Mouse (Mus musculus): ENCODE measurements around the gene Pdcd4.
A peak's percentile ranks its signal among the peaks of the same experiment; 100 is the strongest.
"Not testable (repeated sequence)": the region's sequence is repeated elsewhere in the genome, so short reads cannot be mapped to it uniquely, and the experiment has no call there.

Pdcd4 gene

DNA sequence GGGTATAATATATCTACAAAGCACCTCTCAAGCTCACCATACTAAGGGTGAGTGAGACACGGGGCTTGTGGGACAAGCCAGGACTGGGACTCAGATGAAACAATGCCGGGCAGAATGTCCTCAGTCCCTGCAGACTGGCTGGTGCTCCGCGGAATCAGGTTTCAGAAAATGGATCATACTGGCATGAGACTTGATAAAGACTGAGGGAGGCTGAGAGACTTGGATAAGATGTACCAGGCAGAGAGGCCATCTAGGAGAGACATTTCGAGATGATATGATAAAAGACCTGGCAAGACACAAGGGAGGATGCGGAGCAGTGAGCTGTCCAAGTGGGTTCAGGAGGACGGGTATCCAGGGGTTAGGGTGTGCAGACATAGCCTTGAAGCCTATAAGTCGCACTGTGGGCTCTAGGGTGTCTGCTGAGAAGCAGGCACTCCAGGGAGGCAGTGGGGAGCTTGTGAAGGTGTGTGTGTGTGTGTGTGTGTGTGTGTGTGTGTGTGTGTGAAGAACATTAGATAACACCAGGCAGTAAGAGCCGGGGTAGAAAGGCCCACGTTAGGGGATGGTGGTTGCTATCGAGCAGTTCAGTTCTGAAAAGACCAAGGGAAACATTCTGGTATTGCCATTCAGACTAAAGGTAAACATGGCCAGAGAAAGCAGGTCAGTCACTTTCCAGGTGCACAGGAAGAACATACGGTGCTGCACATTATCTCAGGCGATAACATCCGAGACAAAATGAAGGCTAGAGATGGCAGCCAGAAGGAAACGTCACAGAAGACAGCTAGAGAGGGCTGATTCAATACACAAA is 10.1 kb downstream of the Pdcd4 start:
- peak; percentile 72 for DNase-seq (ENCODE audit: low spot score)

DNA sequence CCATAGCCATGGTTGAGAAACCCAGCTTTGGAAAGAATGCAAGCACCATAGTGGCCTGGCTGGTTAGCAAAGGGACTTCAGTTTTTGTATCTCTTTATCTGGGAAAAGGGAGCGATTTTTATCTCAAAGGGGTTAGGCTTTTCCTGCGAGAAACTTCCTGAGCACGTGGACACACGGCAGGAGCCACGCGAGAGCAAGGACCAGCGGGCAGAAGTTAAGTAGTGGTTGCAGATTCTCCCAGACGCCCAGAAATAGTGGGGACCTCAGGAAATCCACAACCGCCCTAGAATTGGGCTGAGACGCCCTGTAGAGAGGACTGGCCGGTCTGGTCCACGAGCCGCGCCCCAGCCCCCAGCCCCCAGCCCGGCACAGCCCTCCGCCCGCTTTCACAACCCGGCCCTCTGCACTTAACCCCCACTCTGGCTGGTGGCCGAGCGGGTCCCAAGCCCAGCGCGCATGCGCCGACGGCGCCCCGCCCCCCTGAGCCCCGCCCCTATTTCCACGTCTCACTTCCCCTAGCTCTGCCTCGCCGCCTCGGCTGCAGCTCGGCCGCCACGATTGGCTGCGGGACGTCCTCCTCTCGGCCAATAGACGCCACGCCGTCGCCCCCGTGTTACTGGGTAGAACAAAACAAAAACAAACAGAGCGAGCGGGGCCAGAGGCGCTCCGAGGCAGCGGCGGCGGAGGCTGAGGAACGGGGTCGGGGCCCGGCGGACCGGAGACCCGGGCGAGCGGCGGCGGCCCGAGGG is 10.9 kb downstream of the Pdcd4 start:
- DNase-seq (ENCODE audit: low spot score) = peak; percentile 94

DNA sequence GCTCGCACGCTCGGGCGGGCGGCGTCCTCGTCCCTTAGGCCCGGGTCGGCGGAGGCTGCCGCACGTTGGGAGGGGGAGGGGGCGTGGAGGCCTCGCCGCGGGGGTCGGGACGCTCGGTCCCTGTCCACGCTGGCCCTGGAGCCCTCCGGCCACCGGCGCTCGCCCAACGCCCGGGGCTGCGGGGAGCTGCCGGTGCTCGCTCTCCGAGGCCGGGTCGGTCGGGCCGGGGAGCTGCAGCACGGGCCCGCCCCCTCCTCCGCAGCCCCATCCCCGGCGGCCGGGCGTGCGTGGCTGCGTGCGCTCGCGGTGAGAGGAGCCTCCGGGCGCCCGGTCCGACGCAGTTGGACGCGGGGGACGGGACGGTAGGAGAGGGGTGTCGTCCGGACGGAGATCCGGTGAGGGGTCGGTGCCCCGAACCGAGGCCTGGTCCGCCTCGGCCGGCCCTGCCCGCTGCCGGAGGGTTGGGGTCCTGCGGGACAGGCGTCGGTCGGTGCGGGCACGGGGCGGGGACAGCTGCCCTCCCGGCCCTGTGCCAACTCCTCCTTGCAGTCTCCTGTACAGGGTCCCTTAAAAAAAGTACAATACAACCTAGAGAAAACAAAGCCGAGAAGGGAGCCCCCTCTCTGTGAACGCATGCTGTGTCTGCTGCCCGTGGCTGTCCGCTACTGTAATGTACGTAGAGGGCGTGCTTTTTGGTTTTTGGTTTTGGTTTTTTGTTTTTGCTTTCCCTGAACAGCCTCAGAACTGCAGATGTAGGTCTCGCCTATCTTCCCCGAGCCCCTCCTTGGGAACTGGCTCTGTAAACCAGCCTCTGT is 11.7 kb downstream of the Pdcd4 start:
- DNase-seq (ENCODE audit: low spot score) = peak; percentile 44

DNA sequence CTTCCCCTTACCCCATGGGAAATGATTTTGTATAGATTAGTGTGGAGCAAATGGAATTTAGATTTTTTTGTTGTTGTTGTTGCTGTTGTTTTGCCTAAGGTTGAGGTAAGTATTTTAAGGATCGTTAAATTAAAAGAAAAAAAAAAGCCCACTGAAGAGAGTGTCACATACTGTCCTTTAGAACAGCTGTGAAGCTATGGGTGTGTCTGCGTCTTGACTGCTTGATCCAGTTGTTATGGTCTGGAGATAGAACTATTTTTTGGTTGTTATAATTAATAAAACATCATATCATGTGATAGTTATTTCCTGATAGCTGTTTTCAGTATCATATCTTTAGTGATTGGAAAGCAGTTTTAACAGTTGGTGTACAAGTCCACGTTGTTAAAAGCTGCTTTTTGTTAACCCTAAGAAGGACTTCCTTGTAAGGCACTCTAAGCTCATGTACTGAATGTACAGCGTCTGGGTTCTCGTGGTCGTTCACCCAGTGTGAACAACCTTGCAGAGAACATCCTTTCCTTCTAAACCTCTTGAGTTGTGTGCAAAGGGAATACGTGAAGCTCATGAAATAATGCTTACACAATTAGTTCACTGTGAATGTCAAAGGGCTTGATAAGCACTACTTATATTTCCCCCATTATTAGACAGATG is 12.9 kb downstream of the Pdcd4 start:
- DNase-seq (ENCODE audit: low spot score) = no peak

DNA sequence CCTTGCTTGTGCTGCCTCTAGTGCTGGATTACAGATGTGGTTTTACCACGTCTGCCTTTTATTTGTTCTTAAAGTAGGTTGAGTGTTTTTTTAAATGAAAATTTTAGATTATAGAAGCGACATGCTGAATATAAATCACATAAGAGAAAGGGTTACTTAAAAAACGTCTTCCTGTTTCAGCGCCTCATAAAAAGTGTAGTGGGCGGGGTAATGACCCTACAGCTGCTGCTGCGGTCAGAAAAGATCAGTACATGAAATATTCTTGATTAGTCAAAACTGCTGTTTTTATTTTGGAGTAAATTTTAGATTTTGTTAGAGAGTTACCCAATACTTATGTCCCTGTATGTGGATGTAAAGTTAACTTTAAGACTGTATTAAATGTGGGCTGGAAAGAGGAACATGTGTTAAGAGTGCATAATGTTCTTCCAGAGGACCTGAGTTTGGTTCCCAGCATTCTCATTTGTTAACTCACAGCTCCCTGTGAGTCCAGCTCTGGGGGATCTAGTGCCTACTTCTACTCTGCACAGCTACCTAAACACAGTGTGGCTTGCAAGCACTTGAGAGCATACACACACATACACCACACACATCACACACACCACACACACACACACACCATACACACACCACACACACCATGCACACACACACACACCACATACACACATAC is 14.1 kb downstream of the Pdcd4 start:
- no peak for DNase-seq (ENCODE audit: low spot score)

DNA sequence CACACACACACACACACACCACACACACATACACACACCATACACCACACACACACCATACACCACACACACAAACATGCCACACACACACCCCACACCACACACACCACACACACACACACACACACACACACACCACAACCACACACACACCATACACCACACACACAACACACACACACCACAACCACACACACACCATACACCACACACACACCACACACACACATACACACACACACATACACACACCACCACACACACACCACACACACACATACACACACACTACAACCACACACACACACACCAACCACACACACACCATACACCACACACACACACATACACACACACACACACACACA is 14.7 kb downstream of the Pdcd4 start:
- not testable (repeated sequence) for DNase-seq (ENCODE audit: low spot score)

DNA sequence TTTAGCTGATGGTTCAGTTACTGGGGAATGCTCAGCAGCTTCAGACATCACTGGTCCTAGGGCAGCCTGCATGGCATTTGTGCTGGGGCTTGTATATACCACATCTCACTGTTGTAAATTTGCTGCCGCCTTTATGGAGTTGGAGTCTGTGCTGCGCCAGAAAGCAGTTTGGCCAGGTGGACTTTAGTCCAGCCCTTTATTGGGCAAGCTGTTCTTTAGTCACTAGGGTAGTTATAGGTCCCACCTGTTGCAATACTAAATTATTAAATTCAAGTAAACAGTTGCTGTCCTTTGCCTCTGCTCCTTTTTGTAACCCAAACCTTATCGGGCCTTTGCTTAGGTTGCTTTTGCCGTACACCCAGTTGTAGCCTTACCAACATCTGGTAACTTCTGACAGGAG is 22.9 kb downstream of the Pdcd4 start:
- DNase-seq (ENCODE audit: low spot score) = no peak

DNA sequence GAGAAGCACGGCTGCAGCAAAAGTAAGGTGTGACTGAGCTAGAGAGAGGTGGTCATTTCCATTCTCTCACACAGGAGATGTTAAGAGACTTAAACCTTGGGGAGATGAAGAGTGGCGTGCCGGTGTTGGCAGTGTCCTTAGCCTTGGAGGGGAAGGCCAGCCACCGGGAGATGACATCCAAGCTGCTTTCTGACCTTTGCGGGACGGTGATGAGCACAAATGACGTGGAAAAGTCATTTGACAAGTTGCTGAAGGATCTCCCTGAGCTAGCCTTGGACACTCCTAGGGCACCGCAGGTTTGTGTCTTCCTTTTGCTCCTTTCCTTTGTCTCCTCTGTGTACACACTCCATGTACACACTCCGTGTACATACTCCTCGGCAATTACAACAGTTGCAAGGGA is 27.5 kb downstream of the Pdcd4 start:
- DNase-seq (ENCODE audit: low spot score) = no peak

DNA sequence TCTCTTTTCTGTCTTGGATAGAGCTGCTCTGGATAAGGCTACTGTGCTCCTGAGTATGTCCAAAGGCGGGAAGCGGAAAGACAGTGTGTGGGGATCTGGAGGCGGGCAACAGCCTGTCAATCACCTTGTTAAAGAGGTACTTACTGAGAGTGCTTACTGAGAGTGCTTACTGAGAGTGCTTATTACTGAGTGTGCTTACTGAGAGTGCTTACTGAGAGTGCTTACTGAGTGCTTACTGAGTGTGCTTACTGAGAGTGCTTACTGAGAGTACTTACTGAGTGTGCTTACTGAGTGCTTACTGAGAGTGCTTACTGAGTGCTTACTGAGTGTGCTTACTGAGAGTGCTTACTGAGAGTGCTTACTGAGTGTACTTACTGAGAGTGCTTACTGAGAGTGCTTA is 30.0 kb downstream of the Pdcd4 start:
- not testable (repeated sequence) for DNase-seq (ENCODE audit: low spot score)

DNA sequence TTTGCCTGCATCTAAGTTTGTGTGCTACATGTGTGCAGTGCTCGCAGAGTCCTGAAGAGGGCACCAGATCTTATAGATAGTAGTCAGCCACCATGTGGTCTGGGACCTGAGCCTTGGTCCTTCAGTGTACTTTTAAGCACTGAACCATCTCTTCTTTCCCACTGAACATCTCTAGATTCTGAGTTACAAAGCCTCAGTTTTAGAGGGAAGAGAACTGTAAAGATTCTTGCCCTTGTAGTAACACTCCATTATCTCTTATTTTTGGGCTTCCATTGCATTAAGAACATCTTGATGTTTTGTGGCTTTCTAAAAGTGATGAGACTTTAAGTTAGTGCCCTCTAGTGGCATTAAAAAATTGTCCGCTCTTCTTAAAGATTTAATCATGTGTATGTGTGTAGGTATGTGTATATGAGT is 33.3 kb downstream of the Pdcd4 start:
- DNase-seq (ENCODE audit: low spot score) = peak; percentile 57

DNA sequence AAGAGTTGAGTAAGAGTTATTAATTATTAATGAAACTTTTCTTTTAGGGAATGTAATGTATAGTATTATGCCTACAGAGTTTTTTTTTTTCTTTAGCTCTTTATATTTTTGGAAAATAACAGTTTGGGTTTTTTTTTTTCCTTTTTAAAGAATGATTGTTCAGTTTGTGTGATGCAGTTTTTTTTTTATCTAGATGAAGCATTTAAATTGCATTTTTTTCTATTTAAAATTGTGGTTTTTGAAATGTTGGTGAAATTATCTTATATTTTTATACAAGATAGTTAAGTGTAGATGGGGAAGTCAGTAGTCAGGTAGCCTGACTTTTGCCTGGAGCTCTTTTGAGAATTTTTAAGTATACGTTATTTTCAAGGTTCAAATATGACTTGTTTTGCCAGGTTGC is 34.7 kb downstream of the Pdcd4 start:
- no peak for DNase-seq (ENCODE audit: low spot score)

DNA sequence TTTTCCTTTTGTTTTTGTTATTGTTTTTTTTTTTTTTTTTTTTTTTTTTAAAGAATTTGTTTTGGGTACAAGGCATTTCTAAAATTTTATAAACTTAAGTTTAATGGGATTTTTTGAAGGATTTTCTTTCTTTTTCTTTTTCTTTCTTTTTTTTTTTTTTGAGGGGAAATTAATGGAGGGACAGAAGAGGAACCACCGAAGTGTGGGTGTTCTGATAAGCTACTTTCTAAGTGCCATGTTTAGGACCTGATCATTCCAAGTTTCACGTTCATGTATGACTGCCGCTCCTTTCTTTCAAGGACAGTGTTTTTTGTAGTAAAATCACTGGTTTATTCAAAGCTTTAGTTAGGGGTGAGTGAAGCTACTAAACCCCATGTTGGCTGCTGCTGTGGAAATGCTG is 37.2 kb downstream of the Pdcd4 start:
- DNase-seq (ENCODE audit: low spot score) = no peak

DNA sequence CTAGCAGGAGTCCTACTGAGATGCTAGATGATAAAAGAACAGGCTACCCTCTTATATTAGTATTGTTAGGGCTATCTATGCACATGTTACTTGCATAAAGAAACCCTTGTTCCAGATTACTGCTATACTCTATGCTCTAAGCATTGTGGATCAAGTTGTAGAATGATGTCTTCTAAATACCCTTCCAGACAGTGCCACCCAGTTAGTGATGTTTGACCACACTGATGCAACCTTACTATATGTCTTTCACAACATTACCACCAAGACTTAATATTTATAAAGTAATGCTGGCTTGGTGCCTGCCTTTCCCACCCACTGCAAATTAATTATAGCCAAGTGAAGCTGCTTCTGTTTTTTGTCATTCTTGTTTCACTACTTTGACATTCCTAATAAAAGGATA is 41.0 kb downstream of the Pdcd4 start:
- DNase-seq (ENCODE audit: low spot score) = no peak

DNA sequence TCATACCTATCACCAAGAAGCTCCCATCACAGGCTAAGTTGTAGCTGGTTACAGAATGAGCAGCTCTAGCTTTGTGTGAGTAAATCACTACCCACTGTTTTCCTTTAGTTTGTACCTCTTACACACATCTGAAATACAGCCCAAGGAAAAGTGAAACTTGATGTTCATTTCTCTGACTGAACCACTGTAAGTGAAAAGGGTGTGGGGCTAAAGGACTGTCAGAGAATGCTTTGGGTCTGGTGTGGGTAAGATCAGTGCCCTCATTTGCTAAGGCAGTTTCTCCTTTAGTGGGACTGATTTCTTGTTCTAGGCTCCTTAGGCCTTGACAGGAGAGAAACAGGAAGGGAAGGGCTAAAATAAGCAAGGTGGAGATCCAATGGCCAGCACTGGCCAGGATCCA is 42.0 kb downstream of the Pdcd4 start:
- DNase-seq (ENCODE audit: low spot score) = no peak

DNA sequence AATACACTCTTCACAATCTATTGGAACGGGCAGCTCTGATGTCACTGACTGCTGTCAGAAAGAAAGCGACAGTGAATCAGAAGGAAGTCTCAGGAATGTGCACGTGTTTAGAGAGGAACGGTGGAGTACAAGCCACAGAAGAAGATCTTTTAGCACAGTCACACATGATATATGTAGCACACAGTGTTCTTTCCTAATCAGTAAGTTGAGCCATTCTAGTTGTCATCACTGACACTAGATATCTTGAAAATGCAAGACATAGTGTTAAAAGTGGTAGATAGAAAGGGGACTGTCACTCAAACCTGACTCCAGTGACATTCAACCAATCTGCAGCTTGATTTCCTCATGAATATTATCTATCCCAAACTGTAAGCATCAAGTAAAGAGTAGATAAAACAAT is 47.4 kb downstream of the Pdcd4 start:
- peak; percentile 39 for DNase-seq (ENCODE audit: low spot score)

DNA sequence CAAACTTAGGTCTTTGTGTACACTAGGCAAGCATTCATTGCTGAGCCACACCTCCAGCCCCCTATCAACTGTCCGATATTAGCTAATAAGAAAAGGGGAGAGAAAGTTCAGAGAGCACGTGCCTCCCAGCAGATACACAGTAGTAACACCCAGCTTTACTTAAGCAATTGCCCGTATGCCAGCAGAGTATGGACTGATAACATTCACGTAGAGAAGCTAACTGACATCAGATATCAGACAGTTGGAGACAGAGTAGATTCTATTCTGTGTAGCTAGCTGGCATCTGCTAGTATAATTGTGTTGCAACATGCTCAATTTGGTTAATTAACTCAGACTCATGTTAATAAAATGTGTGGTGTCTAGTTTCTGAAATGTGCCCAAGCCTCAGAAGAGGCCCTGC is 49.1 kb downstream of the Pdcd4 start:
- no peak for DNase-seq (ENCODE audit: low spot score)

DNA sequence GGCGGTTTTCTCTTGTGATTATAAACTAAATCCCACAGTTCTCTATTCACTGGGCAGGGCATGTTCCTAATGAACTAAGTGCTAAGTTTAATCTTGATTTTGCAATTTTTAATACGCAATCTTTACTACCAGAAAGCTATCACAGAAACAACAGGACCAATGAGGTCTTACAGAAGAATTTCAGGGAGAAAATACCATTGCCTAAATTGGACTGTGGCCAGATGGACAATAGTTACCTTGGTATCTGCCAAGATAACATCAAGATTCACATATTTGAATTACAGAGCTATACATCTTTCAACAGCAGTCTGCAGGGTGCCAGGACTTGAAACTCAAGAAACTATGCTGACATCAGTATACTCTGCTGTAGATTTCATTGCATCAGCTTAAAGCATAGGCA is 50.3 kb downstream of the Pdcd4 start:
- no peak for DNase-seq (ENCODE audit: low spot score)

DNA sequence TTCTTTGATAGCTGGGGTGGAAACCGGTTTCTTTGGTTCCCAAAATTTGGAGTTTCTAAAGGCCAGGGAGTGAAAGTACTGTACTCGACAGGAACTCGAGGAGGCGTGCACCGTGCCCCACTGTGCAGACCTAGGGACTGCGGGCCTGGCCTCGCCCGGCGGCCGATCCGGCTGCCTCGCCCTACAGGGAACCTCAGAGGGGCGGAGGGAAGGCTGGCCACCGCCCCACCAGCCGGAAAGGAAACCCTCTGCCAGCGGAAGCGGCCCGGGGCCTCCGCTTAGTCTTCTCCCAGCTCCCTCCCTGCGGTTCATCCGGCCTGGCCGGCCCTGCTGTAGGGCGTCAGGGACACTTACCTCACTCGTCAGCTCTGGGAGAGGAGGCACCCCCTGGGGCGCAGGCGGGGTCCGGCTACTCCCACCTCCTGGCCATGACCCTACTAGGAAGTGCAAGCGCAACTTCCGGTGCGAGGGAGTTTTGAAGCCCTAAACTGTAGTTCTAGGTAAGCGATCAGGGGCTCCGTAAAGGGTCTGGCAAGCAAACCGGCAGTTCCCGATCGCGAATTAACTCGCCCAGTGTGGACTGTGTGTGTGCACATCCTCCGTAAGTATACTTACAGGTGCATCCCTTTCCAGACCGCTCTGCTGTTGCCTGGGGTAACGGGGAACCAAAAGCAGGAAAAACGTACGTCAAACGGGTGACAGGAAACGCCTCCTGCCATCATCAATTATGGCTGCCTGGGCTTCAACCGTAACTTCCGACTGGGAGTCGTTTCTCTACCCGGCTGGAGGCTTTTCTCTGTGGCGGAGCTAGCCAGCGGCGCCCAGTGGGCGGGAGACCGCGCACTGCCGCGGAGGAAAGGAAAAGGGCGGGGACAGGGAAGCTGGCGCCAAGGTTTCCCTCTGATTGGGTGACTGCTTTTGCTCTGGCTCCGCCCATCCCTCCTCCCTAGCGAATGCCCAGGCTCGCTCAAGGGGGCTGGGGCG is 52.1 kb downstream of the Pdcd4 start, which contains the start of the genes Shoc2 and Bbip1:
Gene Shoc2, plus strand, starts transcription at position 505 of the 984 bp plus-strand sequence.
Gene Bbip1, minus strand, starts transcription at position 826 of the 984 bp plus-strand sequence.
- DNase-seq (ENCODE audit: low spot score) = peak; percentile 99

DNA sequence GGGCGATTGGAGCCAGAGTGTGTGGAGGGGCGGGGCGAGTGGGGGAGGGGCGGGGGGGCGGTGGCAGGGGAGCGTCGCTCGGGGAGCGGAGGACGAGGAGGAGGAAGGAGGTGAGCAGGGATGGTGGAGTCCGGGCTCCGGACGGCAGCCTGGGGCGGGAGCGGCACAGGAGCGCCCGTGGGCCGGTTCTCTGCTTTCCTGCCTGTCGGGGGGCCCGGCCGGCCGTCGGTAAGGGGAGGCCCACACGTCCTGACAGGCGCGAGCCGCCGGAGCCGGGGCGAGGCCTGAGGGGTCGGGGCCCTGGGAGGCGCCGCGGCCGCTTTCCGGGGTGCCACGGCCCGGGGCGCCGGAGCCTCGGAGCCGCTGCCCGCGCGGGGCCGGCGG is 52.7 kb downstream of the Pdcd4 start:
- no peak for DNase-seq (ENCODE audit: low spot score)

Measured in c-Kit-positive CD71-positive TER-119-positive erythroid progenitor cells, embryonic 14.5 days (primary cell).